Mouse (Mus musculus): ENCODE data around the gene Vezt. TPM values are rescaled to one million over a fixed set of nuclear protein-coding genes. Genes with fewer than 3 reads are reported as not detected.

The Vezt gene
- total and polyA plus RNA-seq, 2 experiments from 2014 or later = 34.4 to 51.6 TPM

- TF ChIP-seq CTCF (IDR thresholded peaks at IDR 0.05; ENCODE audit: low read depth) = no peak
- no peaks in the 10 kb centered on the region for H3K4me1 ChIP-seq (ENCODE audit: insufficient read depth, low read length)
- H3K9me3 ChIP-seq (ENCODE audit: low read length) = no peaks in the 10 kb centered on the region
- no peaks in the 10 kb centered on the region for H3K27me3 ChIP-seq (ENCODE audit: insufficient read depth, low read length)
- no peak overlapping the region for H3K27ac ChIP-seq
- WGBS = 60% methylated on average over 2 of the region's 2 CpGs
- no peak overlapping the region for H3K4me3 ChIP-seq (ENCODE audit: low read length)
- no peak overlapping the region for H3K4me2 ChIP-seq (ENCODE audit: low read depth, low read length)
- ATAC-seq (no peak), DNase-seq (ENCODE audit: low spot score) (no peak)
- H3K9ac ChIP-seq (replicated peaks; ENCODE audit: low read length) = no peak overlapping the region
- no peaks in the 10 kb centered on the region for H3K36me3 ChIP-seq (ENCODE audit: insufficient read depth, low read length)
Observed at GRCm38 (mm10) chr10:93899303-93899702, 136.3 kb downstream of the Vezt start.

GRCm38 (mm10) chr10:93897043-93897646 is 138.5 kb downstream of the Vezt start, which contains the start of gene Metap2:
TSS of gene Metap2 (minus strand) at chr10:93897093.
- WGBS = 58% methylated on average over 7 of the region's 7 CpGs

DNA sequence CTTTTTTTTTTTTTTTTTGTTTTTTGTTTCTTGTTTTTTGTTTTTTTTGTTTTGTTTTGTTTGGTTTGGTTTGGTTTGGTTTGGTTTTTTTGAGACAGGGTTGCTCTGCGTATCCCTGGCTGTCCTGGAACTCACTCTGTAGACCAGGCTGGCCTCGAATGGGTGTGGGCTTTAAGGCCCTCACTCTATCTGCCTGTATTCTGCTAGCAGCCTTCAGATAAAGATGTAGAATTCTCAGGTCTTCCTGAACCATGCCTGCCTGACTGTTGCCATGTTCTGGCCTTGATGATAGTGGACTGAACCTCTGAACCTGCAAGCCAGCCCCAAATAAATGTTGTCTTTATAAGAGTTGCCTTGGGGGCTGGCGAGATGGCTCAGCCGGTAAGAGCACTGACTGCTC is 143.1 kb downstream of the Vezt start:
- Histone ChIP-seq H3K4me3 (ENCODE audit: low read length) (no peak overlapping the region), H3K27me3 (ENCODE audit: insufficient read depth, low read length) (no peaks in the 10 kb centered on the region), H3K4me1 (ENCODE audit: insufficient read depth, low read length) (no peaks in the 10 kb centered on the region; the same call in 1 of the 2 replicates), H3K9ac (replicated peaks; ENCODE audit: low read length) (no peak overlapping the region), H3K9me3 (ENCODE audit: low read length) (no peaks in the 10 kb centered on the region), H3K4me2 (ENCODE audit: low read depth, low read length) (no peak overlapping the region), H3K36me3 (ENCODE audit: insufficient read depth, low read length) (no peaks in the 10 kb centered on the region), H3K27ac (no peak overlapping the region)
- no peak for DNase-seq (ENCODE audit: low spot score)
- ATAC-seq = no peak
- WGBS = 89% methylated on average over 4 of the region's 4 CpGs
- no peak for TF ChIP-seq CTCF (IDR thresholded peaks at IDR 0.05; ENCODE audit: low read depth)

More at GRCm38 (mm10) chr10:93897043-93897646, 138.5 kb downstream of the Vezt start, which contains the start of gene Metap2:
- ATAC-seq (no peak), DNase-seq (ENCODE audit: low spot score) (peak; percentile 30)
- Histone ChIP-seq H3K27me3 (ENCODE audit: insufficient read depth, low read length) (no peaks in the 10 kb centered on the region), H3K9me3 (ENCODE audit: low read length) (no peaks in the 10 kb centered on the region), H3K4me3 (ENCODE audit: low read length) (no peak within 1 kb of the TSS), H3K4me2 (ENCODE audit: low read depth, low read length) (no peak within 1 kb of the TSS), H3K4me1 (ENCODE audit: insufficient read depth, low read length) (no peaks in the 10 kb centered on the region), H3K27ac (no peak within 1 kb of the TSS), H3K36me3 (ENCODE audit: insufficient read depth, low read length) (no peaks in the 10 kb centered on the region), H3K9ac (replicated peaks; ENCODE audit: low read length) (no peak within 1 kb of the TSS)
- TF ChIP-seq CTCF (IDR thresholded peaks at IDR 0.05; ENCODE audit: low read depth) = peak; percentile 34; the same call in 1 of the 2 replicates

DNA sequence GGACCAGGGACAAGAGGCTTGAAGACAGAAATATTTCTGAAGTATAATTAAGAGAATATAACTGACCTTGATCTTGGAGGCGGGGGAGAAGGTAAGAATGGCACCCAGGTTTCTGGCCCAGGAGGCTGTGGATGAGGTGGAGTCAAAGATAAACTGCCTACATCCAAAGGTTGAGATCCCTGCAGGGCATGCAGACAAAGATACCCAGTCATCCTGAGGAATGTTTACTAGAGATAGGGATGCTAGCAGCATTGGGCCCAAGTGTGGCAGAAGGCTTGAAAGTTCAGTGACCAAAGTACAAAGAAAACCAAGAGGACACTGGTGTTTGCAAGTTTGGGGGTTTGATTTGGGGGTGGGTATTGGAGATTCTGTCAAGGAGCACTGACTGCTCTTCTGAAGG is 144.6 kb downstream of the Vezt start:
- Histone ChIP-seq H3K4me2 (ENCODE audit: low read depth, low read length) (no peak overlapping the region), H3K27me3 (ENCODE audit: insufficient read depth, low read length) (no peaks in the 10 kb centered on the region), H3K27ac (no peak overlapping the region), H3K4me3 (ENCODE audit: low read length) (no peak overlapping the region), H3K9me3 (ENCODE audit: low read length) (no peaks in the 10 kb centered on the region), H3K4me1 (ENCODE audit: insufficient read depth, low read length) (no peaks in the 10 kb centered on the region; the same call in 1 of the 2 replicates), H3K36me3 (ENCODE audit: insufficient read depth, low read length) (no peaks in the 10 kb centered on the region), H3K9ac (replicated peaks; ENCODE audit: low read length) (no peak overlapping the region)
- no peak for TF ChIP-seq CTCF (IDR thresholded peaks at IDR 0.05; ENCODE audit: low read depth)
- ATAC-seq (no peak), DNase-seq (ENCODE audit: low spot score) (no peak)
- 94% methylated on average over 1 of the region's 1 CpGs for WGBS

DNA sequence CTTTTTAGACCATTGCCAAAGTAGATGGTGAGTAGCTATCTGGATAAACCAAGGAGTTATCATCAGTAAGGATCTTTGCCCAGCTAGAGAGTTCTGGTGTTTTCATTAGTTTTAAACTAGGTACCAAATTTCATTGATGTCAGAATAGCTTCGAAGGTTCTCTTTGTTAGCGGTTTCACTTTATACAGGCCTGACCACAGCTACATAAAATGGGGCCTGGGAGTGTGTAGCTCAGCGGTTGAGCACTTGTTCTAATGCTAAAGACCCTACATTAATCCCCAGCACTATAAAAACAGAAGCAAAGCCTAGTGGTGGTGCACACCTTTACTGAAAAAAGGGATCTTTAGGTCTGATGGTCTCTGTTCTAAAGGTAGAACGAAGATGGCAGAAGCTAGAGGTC is 145.1 kb downstream of the Vezt start:
- Histone ChIP-seq H3K36me3 (ENCODE audit: insufficient read depth, low read length) (0 out of 2 replicates have a peak, but pooled peaks cover under 1% of the 10 kb centered on the region), H3K27me3 (ENCODE audit: insufficient read depth, low read length) (no peaks in the 10 kb centered on the region), H3K4me2 (ENCODE audit: low read depth, low read length) (peak overlapping the region; percentile 85), H3K4me1 (ENCODE audit: insufficient read depth, low read length) (no peaks in the 10 kb centered on the region; the same call in 1 of the 2 replicates), H3K4me3 (ENCODE audit: low read length) (peak overlapping the region; percentile 68; the same call in 1 of the 2 replicates), H3K27ac (no peak overlapping the region), H3K9ac (replicated peaks; ENCODE audit: low read length) (no peak overlapping the region), H3K9me3 (ENCODE audit: low read length) (no peaks in the 10 kb centered on the region)
- TF ChIP-seq CTCF (IDR thresholded peaks at IDR 0.05; ENCODE audit: low read depth) = no peak
- DNase-seq (ENCODE audit: low spot score) (no peak), ATAC-seq (no peak)
- WGBS = 74% methylated on average over 4 of the region's 4 CpGs

DNA sequence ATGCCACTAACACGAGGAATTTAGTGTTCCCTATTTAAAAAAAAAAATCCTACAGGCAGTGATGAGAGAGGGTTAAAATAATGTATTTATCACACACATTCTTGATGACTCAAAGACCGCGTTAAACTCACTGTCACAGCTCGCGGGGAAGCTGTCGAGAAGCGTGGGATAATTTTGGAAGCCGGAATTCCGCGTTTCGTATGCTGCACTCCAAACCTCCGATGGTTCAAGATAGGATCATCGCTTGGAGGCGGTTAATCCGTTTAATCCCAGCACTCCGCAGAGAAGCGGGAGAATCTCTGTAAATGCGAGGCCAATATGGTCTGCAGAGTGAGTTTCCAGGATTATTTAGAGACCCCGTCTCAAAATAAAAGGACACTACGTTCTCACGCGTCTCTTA is 145.6 kb downstream of the Vezt start:
- H3K4me1 ChIP-seq (ENCODE audit: insufficient read depth, low read length) = no peaks in the 10 kb centered on the region; the same call in 1 of the 2 replicates
- no peak for TF ChIP-seq CTCF (IDR thresholded peaks at IDR 0.05; ENCODE audit: low read depth)
- H3K4me3 ChIP-seq (ENCODE audit: low read length) = peak overlapping the region; percentile 68
- no peaks in the 10 kb centered on the region for H3K27me3 ChIP-seq (ENCODE audit: insufficient read depth, low read length)
- ATAC-seq (no peak; the same call in none of the 2 replicates), DNase-seq (ENCODE audit: low spot score) (peak; percentile 59)
- no peaks in the 10 kb centered on the region for H3K9me3 ChIP-seq (ENCODE audit: low read length)
- under 1% methylated on average over 22 of the region's 22 CpGs for WGBS
- peak overlapping the region; percentile 85 for H3K4me2 ChIP-seq (ENCODE audit: low read depth, low read length)
- H3K9ac ChIP-seq (replicated peaks; ENCODE audit: low read length) = peak overlapping the region; percentile 89
- peak overlapping the region; percentile 97 for H3K27ac ChIP-seq
- H3K36me3 ChIP-seq (ENCODE audit: insufficient read depth, low read length) = peaks cover 7% of the 10 kb centered on the region; the same call in 1 of the 2 replicates

GRCm38 (mm10) chr10:93889579-93889950 is 146.1 kb downstream of the Vezt start:
- ATAC-seq = peak; percentile 99
- H3K9me3 ChIP-seq (ENCODE audit: low read length) = no peaks in the 10 kb centered on the region
- H3K36me3 ChIP-seq (ENCODE audit: insufficient read depth, low read length) = peaks cover 7% of the 10 kb centered on the region; the same call in 1 of the 2 replicates
- H3K4me3 ChIP-seq (ENCODE audit: low read length) = peak overlapping the region; percentile 68
- no peak for TF ChIP-seq CTCF (IDR thresholded peaks at IDR 0.05; ENCODE audit: low read depth)
- no peaks in the 10 kb centered on the region; the same call in 1 of the 2 replicates for H3K4me1 ChIP-seq (ENCODE audit: insufficient read depth, low read length)
- peak overlapping the region; percentile 97 for H3K27ac ChIP-seq
- H3K4me2 ChIP-seq (ENCODE audit: low read depth, low read length) = peak overlapping the region; percentile 85
- WGBS = under 1% methylated on average over 23 of the region's 30 CpGs
- H3K27me3 ChIP-seq (ENCODE audit: insufficient read depth, low read length) = no peaks in the 10 kb centered on the region
- peak overlapping the region; percentile 89 for H3K9ac ChIP-seq (replicated peaks; ENCODE audit: low read length)
- peak; percentile 96 for DNase-seq (ENCODE audit: low spot score)

MicroRNAs encoded within 50 kb of the gene (microRNA counts, 519-probe panel; counts per million panel counts)
- microRNA mmu-miR-331-3p (4,311 counts per million, percentile 76 among the panel's probes with 10 or more counts), microRNA mmu-miR-331-5p (370 counts per million, percentile 5 among the panel's probes with 10 or more counts)

Small RNAs within 50 kb of the gene (microRNA-seq; reads per million reads assigned to microRNA genes)
- 359 to 410 reads per million in 2 experiments for gene Mir331

Other genes with a start within 250 kb of the Vezt start
- 0.22 and 0.26 TPM in 2 replicates for gene Usp44, start 204.3 kb downstream of the Vezt start, total RNA-seq (2014; rRNA removed)
- gene Usp44, start 204.3 kb downstream of the Vezt start, polyA plus RNA-seq (2015; fragmentation: Nextera tagmentation; extraction: Ambion mirVana) = 0.39 and 0.43 TPM in 2 replicates
- 35.0 and 50.7 TPM in 2 replicates for gene Metap2, start 138.7 kb downstream of the Vezt start, total RNA-seq (2014; rRNA removed)
- gene Metap2, start 138.7 kb downstream of the Vezt start, polyA plus RNA-seq (2015; fragmentation: Nextera tagmentation; extraction: Ambion mirVana) = 158 and 171 TPM in 2 replicates
- 4.7 and 5.2 TPM in 2 replicates for gene Fgd6, start 184 bp upstream of the Vezt start, total RNA-seq (2014; rRNA removed)
- 1.9 and 2.0 TPM in 2 replicates for gene Fgd6, start 184 bp upstream of the Vezt start, polyA plus RNA-seq (2015; fragmentation: Nextera tagmentation; extraction: Ambion mirVana)
- 5.2 and 8.5 TPM in 2 replicates for gene Nr2c1, start 112.2 kb upstream of the Vezt start, total RNA-seq (2014; rRNA removed)
- gene Nr2c1, start 112.2 kb upstream of the Vezt start, polyA plus RNA-seq (2015; fragmentation: Nextera tagmentation; extraction: Ambion mirVana) = 3.5 and 3.8 TPM in 2 replicates
- gene Ndufa12, start 162.9 kb upstream of the Vezt start, total RNA-seq (2014; rRNA removed) = 203 and 253 TPM in 2 replicates
- gene Ndufa12, start 162.9 kb upstream of the Vezt start, polyA plus RNA-seq (2015; fragmentation: Nextera tagmentation; extraction: Ambion mirVana) = 611 and 624 TPM in 2 replicates